Mouse (Mus musculus) hindbrain, embryonic 15.5 days (tissue): Measurements from ENCODE around the gene Kcnj15. TPM values are rescaled to one million over a fixed set of nuclear protein-coding genes. Genes with fewer than 3 reads are reported as not detected.

Experiments used
- ATAC-seq: fragments of 200-750 bp; cut with Nextera tagmentation; 2 replicates; pipeline ENCODE4 v1.8.0; 2017; ENCODE audit warnings: low read depth, moderate number of reproducible peaks, moderate TSS enrichment; ENCODE audit not compliant: low FRiP score
- H3K27ac ChIP-seq: fragments of 300-500 bp; sonication (generic); replicated peaks from 2 replicates; pipeline ENCODE4 v1.5.1; 2015; ENCODE audit warnings: mild to moderate bottlenecking, inconsistent platforms
- H3K27me3 ChIP-seq: fragments of 300-500 bp; sonication (generic); 2 replicates; pipeline ENCODE4 v1.6.1; 2015; ENCODE audit warnings: control low read depth, inconsistent platforms
- H3K36me3 ChIP-seq: fragments of 300-500 bp; sonication (generic); 2 replicates; pipeline ENCODE4 v1.6.1; 2015; ENCODE audit warnings: control low read depth, inconsistent platforms
- H3K4me1 ChIP-seq: fragments of 300-500 bp; sonication (generic); replicated peaks from 2 replicates; pipeline ENCODE4 v1.6.1; 2015; ENCODE audit warnings: control low read depth, inconsistent platforms
- H3K4me2 ChIP-seq: fragments of 300-500 bp; sonication (generic); 2 replicates; pipeline ENCODE4 v1.6.1; 2015; ENCODE audit warnings: moderate library complexity, mild to moderate bottlenecking, inconsistent platforms
- H3K4me3 ChIP-seq: fragments of 300-500 bp; sonication (generic); 2 replicates; pipeline ENCODE4 v1.5.1; 2015; ENCODE audit warnings: mild to moderate bottlenecking, inconsistent platforms
- H3K9ac ChIP-seq: fragments of 300-500 bp; sonication (generic); 2 replicates; pipeline ENCODE4 v1.6.1; 2015; ENCODE audit warnings: inconsistent platforms
- H3K9me3 ChIP-seq: fragments of 300-500 bp; sonication (generic); 2 replicates; pipeline ENCODE4 v1.6.1; 2016; ENCODE audit warnings: control low read depth, inconsistent platforms
- WGBS: fragments of 180-500 bp; shearing (Covaris S2); methylation state at CpG from one replicate; pipeline ENCODE4 v1.1.7; 2015; 5-methylcytosine and 5-hydroxymethylcytosine counted together
- polyA plus RNA-seq: library from polyadenylated mRNA; unstranded; fragments of >200 nt; fragmentation: Nextera tagmentation; extraction: Ambion mirVana; gene quantifications from 2 replicates; pipeline ENCODE4 v1.2.1, GENCODE M21; 2015

Gene Kcnj15
- polyA plus RNA-seq, 1 experiment from 2014 or later: 0.08 TPM

- no peak overlapping the region for H3K4me3 ChIP-seq
- 63% methylated on average over 4 of the region's 4 CpGs for WGBS
- H3K9me3 ChIP-seq: no peaks in the 10 kb centered on the region
- H3K27me3 ChIP-seq: no peaks in the 10 kb centered on the region
- H3K9ac ChIP-seq: no peak overlapping the region
- no peak overlapping the region for H3K4me2 ChIP-seq
- ATAC-seq: no peak
- H3K36me3 ChIP-seq: no peaks in the 10 kb centered on the region
- no peaks in the 10 kb centered on the region for H3K4me1 ChIP-seq
- H3K27ac ChIP-seq: no peak overlapping the region
Measured at GRCm38 (mm10) chr16:95258100-95258499, 742 bp downstream of the Kcnj15 start.

GRCm38 (mm10) chr16:95259505-95259904 is 2.1 kb downstream of the Kcnj15 start:
- WGBS: 65% methylated on average over 4 of the region's 4 CpGs
- Histone ChIP-seq H3K4me1 (no peaks in the 10 kb centered on the region), H3K9me3 (no peaks in the 10 kb centered on the region), H3K9ac (no peak overlapping the region), H3K36me3 (no peaks in the 10 kb centered on the region), H3K27ac (no peak overlapping the region), H3K4me3 (no peak overlapping the region), H3K27me3 (no peaks in the 10 kb centered on the region), H3K4me2 (no peak overlapping the region)
- no peak for ATAC-seq

DNA sequence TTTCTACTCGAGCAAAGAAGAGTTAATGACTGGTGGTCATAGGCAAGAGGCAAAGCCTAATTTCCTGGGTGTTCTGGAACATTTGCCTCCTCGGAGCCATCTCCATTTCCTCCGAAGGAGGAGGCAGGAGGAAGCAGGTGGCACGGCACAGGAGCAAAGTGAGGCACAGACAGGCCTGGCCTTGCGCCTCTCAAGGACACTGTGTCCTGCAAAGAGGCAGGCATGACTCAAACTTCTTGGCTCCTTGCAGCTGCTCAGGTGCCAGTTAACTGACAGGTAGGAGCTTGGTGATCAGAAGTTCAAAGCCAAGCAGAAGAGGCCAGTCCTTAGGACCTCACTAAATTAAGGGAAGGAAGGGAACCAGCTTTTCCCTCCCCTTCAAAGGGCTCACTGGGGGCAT is 3.3 kb downstream of the Kcnj15 start:
- H3K4me3 ChIP-seq: no peak overlapping the region
- H3K9me3 ChIP-seq: no peaks in the 10 kb centered on the region
- 73% methylated on average over 5 of the region's 5 CpGs for WGBS
- no peaks in the 10 kb centered on the region for H3K36me3 ChIP-seq
- no peaks in the 10 kb centered on the region for H3K4me1 ChIP-seq
- no peak for ATAC-seq
- H3K27ac ChIP-seq: no peak overlapping the region
- no peak overlapping the region for H3K4me2 ChIP-seq
- H3K27me3 ChIP-seq: no peaks in the 10 kb centered on the region
- H3K9ac ChIP-seq: no peak overlapping the region

GRCm38 (mm10) chr16:95261807-95262206 is 4.4 kb downstream of the Kcnj15 start:
- WGBS: 75% methylated on average over 4 of the region's 4 CpGs
- Histone ChIP-seq H3K27me3 (no peaks in the 10 kb centered on the region), H3K9ac (no peak overlapping the region), H3K36me3 (no peaks in the 10 kb centered on the region), H3K4me1 (no peaks in the 10 kb centered on the region), H3K27ac (no peak overlapping the region), H3K9me3 (no peaks in the 10 kb centered on the region), H3K4me2 (no peak overlapping the region), H3K4me3 (no peak overlapping the region)
- no peak for ATAC-seq

- Histone ChIP-seq H3K4me2 (no peak overlapping the region), H3K36me3 (no peaks in the 10 kb centered on the region), H3K9ac (no peak overlapping the region), H3K4me1 (no peaks in the 10 kb centered on the region), H3K27ac (no peak overlapping the region), H3K9me3 (no peaks in the 10 kb centered on the region), H3K27me3 (no peaks in the 10 kb centered on the region), H3K4me3 (no peak overlapping the region)
- no peak for ATAC-seq
- 84% methylated on average over 15 of the region's 15 CpGs for WGBS
Measured at GRCm38 (mm10) chr16:95262706-95263363, 5.5 kb downstream of the Kcnj15 start.

DNA sequence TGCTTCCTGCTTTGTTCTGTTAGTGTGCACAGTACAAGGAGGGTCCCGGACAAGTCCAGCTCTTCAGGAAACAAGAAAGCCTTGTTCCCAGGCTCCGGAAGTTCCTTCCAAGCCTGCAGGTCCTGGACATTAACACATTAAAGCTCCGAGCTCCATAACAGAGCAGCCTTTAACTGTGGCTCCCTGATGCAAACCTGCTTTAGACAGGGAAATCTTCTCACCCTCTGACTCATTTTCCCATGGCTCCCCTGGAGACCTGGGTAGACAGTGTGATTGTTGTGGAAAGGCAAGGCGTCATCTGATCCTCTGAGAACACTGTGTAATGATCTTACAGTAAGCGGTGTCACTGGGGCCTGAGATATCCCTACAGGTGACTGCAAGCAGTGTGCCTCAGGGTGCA is 7.0 kb downstream of the Kcnj15 start:
- 68% methylated on average over 5 of the region's 5 CpGs for WGBS
- H3K27ac ChIP-seq: no peak overlapping the region
- no peaks in the 10 kb centered on the region for H3K36me3 ChIP-seq
- no peaks in the 10 kb centered on the region for H3K9me3 ChIP-seq
- no peak overlapping the region for H3K4me3 ChIP-seq
- no peaks in the 10 kb centered on the region for H3K4me1 ChIP-seq
- ATAC-seq: no peak
- H3K27me3 ChIP-seq: no peaks in the 10 kb centered on the region
- H3K4me2 ChIP-seq: no peak overlapping the region
- no peak overlapping the region for H3K9ac ChIP-seq

DNA sequence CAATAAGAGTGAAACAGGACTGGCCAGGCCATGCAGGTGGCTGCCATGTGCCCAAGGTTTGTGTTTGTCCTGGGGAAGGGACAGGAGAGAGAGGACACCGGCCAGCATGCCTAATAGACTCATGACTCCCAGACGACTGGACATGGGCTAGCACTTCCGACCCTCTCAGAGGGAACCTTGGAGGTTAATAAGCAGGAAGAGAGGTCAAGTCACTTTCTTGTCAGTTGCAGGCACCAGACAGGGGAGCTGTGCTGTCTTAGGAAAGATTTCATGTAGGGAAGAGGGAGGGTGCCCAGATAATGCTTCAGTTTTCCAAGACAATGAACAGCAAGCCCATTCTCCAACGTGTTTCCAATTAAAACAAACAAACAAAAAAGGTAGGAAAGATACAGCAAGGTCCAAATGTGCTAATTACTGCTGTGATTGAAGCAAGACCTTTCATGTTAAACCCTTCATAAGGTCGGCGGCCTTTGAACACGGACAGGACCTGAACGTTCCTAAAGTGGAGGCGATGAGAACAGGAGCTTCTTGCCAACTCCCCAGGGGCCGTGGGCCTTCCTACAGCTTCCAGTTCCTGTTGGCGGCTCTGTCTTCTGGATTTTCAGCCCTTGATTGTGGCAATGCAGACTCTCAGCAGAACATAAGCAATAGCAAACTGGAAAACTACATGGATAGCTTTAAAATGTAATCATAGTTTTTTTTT is 10.3 kb downstream of the Kcnj15 start:
- WGBS: 54% methylated on average over 11 of the region's 11 CpGs
- H3K36me3 ChIP-seq: no peaks in the 10 kb centered on the region
- no peak overlapping the region for H3K4me2 ChIP-seq
- H3K9me3 ChIP-seq: no peaks in the 10 kb centered on the region
- no peaks in the 10 kb centered on the region for H3K4me1 ChIP-seq
- no peak overlapping the region for H3K4me3 ChIP-seq
- no peak for ATAC-seq
- H3K27ac ChIP-seq: no peak overlapping the region
- H3K9ac ChIP-seq: no peak overlapping the region
- H3K27me3 ChIP-seq: no peaks in the 10 kb centered on the region

- H3K9me3 ChIP-seq: no peaks in the 10 kb centered on the region
- H3K9ac ChIP-seq: no peak overlapping the region
- ATAC-seq: no peak
- no peaks in the 10 kb centered on the region for H3K36me3 ChIP-seq
- H3K27me3 ChIP-seq: no peaks in the 10 kb centered on the region
- H3K4me2 ChIP-seq: no peak overlapping the region
- no peak overlapping the region for H3K27ac ChIP-seq
- H3K4me1 ChIP-seq: no peaks in the 10 kb centered on the region
- 81% methylated on average over 6 of the region's 6 CpGs for WGBS
- no peak overlapping the region for H3K4me3 ChIP-seq
Measured at GRCm38 (mm10) chr16:95269610-95270009, 12.3 kb downstream of the Kcnj15 start.

DNA sequence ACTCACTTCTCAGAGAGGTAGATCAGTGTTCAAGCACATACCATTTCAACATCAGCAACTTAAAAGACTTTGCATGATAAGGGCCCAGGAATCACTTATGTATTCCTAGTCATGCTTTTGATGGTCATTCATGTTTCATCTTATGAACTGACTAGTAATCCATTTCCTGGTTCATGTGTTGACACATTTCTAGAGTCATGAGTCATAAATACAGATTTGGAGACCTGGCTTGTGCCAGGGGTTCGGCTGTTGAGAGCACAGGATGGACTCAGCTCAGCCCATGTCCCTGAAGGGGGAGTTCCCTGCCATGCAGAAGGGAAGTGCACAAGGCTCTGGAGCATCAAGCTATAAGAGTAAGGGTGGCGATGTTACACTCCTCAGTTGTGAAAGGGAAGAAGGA is 15.7 kb downstream of the Kcnj15 start:
- no peak overlapping the region for H3K9ac ChIP-seq
- no peak overlapping the region for H3K4me2 ChIP-seq
- 83% methylated on average over 2 of the region's 2 CpGs for WGBS
- no peak overlapping the region for H3K27ac ChIP-seq
- no peak for ATAC-seq
- no peaks in the 10 kb centered on the region for H3K9me3 ChIP-seq
- no peaks in the 10 kb centered on the region for H3K4me1 ChIP-seq
- H3K4me3 ChIP-seq: no peak overlapping the region
- H3K27me3 ChIP-seq: no peaks in the 10 kb centered on the region
- no peaks in the 10 kb centered on the region for H3K36me3 ChIP-seq

GRCm38 (mm10) chr16:95275713-95276502 is 18.6 kb downstream of the Kcnj15 start:
- H3K27me3 ChIP-seq: no peaks in the 10 kb centered on the region
- no peaks in the 10 kb centered on the region for H3K4me1 ChIP-seq
- H3K4me3 ChIP-seq: no peak overlapping the region
- H3K36me3 ChIP-seq: no peaks in the 10 kb centered on the region
- no peak for ATAC-seq
- 88% methylated on average over 10 of the region's 10 CpGs for WGBS
- H3K4me2 ChIP-seq: no peak overlapping the region
- H3K27ac ChIP-seq: no peak overlapping the region
- H3K9me3 ChIP-seq: no peaks in the 10 kb centered on the region
- no peak overlapping the region for H3K9ac ChIP-seq

DNA sequence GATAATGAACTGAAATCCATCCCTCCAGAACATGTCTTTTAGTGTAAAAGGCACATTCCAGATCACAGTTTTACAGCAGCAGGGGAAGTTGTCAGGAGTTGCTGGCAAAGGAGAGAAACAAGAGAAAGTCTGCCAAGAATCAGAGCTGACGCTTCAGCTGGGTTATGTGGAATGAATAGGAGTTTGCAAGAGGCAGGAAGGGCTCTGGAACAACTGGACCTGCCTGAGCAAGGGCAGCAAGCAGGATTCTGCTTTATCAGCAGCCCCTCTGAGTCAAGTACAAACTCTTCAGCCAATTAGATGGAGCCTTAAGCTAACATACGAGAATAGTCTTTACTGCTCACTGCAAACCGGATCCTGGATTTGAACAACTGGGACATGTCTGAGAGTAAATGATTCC is 21.7 kb downstream of the Kcnj15 start:
- no peak overlapping the region for H3K9ac ChIP-seq
- 78% methylated on average over 3 of the region's 3 CpGs for WGBS
- no peaks in the 10 kb centered on the region for H3K27me3 ChIP-seq
- no peaks in the 10 kb centered on the region for H3K4me1 ChIP-seq
- no peak for ATAC-seq
- H3K4me3 ChIP-seq: no peak overlapping the region
- H3K4me2 ChIP-seq: no peak overlapping the region
- H3K36me3 ChIP-seq: no peaks in the 10 kb centered on the region
- no peaks in the 10 kb centered on the region for H3K9me3 ChIP-seq
- H3K27ac ChIP-seq: no peak overlapping the region

GRCm38 (mm10) chr16:95280338-95280737 is 23.0 kb downstream of the Kcnj15 start:
- Histone ChIP-seq H3K27ac (no peak overlapping the region), H3K9ac (no peak overlapping the region), H3K27me3 (no peaks in the 10 kb centered on the region), H3K4me2 (no peak overlapping the region), H3K4me3 (no peak overlapping the region), H3K9me3 (no peaks in the 10 kb centered on the region), H3K36me3 (no peaks in the 10 kb centered on the region), H3K4me1 (no peaks in the 10 kb centered on the region)
- ATAC-seq: no peak
- WGBS: 96% methylated on average over 3 of the region's 3 CpGs
